Mouse (Mus musculus): Measurements from ENCODE around the gene Grk1. TPM values are rescaled to one million over a fixed set of nuclear protein-coding genes. Genes with fewer than 3 reads are reported as not detected.

The Grk1 gene
- not detected in 2 replicates for polyA plus RNA-seq (2014; fragmentation: Nextera tagmentation; extraction: Ambion mirVana)

DNA sequence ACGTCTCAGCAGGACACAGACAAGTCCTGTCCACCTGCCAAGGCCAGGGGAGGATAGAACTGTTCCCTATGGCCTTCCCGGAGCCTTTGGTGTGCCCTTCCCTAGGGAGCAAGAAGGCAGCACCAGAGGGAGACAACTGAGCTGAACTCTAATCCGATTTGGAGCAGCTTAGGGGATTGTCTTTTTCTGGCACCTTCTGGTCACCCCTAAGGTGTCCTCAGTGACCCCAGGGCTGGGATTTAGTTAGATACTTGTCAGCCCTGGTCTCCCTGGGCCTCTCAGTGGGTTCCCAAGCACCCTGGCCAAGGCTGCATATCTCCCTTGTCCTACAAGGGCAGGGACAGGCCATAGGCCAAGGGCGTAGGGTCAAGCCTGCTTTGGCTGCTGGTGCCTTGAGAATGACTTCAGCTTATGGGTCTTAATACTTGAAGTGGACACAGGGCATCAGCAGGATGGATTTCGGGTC is at the start of gene Grk1:
Grk1 (plus strand) TSS at position 416 of the 466 bp plus-strand sequence.
- Histone ChIP-seq H3K36me3 (ENCODE audit: control insufficient read depth, insufficient read depth, low read length) (no peaks in the 10 kb centered on the region), H3K4me2 (ENCODE audit: low read depth, low read length) (no peak within 1 kb of the TSS), H3K27me3 (replicated peaks; ENCODE audit: control insufficient read depth, insufficient read depth, low read length) (no peaks in the 10 kb centered on the region), H3K27ac (replicated peaks; ENCODE audit: low read depth, low read length) (no peak within 1 kb of the TSS), H3K4me1 (ENCODE audit: control insufficient read depth, insufficient read depth, low read length) (no peaks in the 10 kb centered on the region), H3K9me3 (ENCODE audit: control insufficient read depth, low read length) (no peaks in the 10 kb centered on the region), H3K9ac (ENCODE audit: low read depth, low read length) (no peak within 1 kb of the TSS), H3K4me3 (ENCODE audit: low read depth, low read length) (no peak within 1 kb of the TSS)
- WGBS = 83% methylated on average over 5 of the region's 5 CpGs
- ATAC-seq (ENCODE audit: low read depth) (no peak), DNase-seq (ENCODE audit: low spot score) (no peak)

DNA sequence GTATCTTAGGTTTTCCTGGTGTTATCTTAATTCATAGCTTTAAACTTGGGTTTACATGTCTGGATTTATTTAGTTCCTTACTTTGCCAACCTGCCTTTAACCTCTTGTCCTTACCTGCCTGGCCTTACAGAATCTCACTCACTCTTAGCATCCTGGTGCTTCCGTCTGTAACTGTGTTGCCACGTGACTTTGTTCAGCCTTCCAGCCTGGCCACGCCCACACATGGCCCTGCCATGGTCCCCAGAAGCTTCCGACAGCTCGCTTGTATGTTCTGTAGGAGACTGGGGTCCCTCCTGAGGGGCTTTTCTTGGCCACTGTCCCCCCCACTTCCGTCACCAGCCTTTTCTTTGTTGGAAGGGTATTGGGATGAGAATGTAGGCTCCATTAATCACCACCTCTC is 48.7 kb upstream of the Grk1 start:
- no peak overlapping the region for H3K9ac ChIP-seq (ENCODE audit: low read depth, low read length)
- no peak for ATAC-seq (ENCODE audit: low read depth)
- no peak for DNase-seq (ENCODE audit: low spot score)
- H3K4me3 ChIP-seq (ENCODE audit: low read depth, low read length) = no peak overlapping the region
- H3K4me2 ChIP-seq (ENCODE audit: low read depth, low read length) = no peak overlapping the region
- H3K36me3 ChIP-seq (ENCODE audit: control insufficient read depth, insufficient read depth, low read length) = peaks cover 98% of the 10 kb centered on the region
- no peaks in the 10 kb centered on the region for H3K9me3 ChIP-seq (ENCODE audit: control insufficient read depth, low read length)
- no peak overlapping the region for H3K27ac ChIP-seq (replicated peaks; ENCODE audit: low read depth, low read length)
- H3K27me3 ChIP-seq (replicated peaks; ENCODE audit: control insufficient read depth, insufficient read depth, low read length) = no peaks in the 10 kb centered on the region
- WGBS = 86% methylated on average over 6 of the region's 6 CpGs
- no peaks in the 10 kb centered on the region for H3K4me1 ChIP-seq (ENCODE audit: control insufficient read depth, insufficient read depth, low read length)

DNA sequence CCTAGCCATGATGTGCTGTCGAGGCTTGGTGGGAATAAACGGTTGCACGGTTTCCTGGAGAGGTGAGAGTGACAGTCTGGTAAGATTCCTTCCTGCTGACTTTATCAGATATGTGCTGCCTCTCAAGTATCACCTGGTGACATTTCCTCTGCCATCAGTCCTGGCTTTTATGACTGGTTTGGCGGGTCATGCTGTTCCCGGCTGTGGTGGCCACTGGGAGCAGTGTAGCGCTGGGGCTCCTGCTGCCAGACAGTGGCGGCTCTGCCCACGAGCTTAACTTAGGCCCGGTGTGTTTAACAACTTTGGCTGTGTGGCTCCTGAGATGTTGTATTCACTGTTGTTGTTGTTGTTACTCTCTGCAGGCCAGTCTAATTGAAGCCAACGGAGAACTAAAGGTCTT is 48.2 kb upstream of the Grk1 start:
- Histone ChIP-seq H3K9me3 (ENCODE audit: control insufficient read depth, low read length) (no peaks in the 10 kb centered on the region), H3K9ac (ENCODE audit: low read depth, low read length) (no peak overlapping the region), H3K4me2 (ENCODE audit: low read depth, low read length) (no peak overlapping the region), H3K36me3 (ENCODE audit: control insufficient read depth, insufficient read depth, low read length) (peaks cover 98% of the 10 kb centered on the region), H3K27ac (replicated peaks; ENCODE audit: low read depth, low read length) (no peak overlapping the region), H3K4me1 (ENCODE audit: control insufficient read depth, insufficient read depth, low read length) (no peaks in the 10 kb centered on the region), H3K27me3 (replicated peaks; ENCODE audit: control insufficient read depth, insufficient read depth, low read length) (no peaks in the 10 kb centered on the region), H3K4me3 (ENCODE audit: low read depth, low read length) (no peak overlapping the region)
- no peak for DNase-seq (ENCODE audit: low spot score)
- no peak for ATAC-seq (ENCODE audit: low read depth)
- 85% methylated on average over 10 of the region's 10 CpGs for WGBS

- H3K4me2 ChIP-seq (ENCODE audit: low read depth, low read length) = no peak overlapping the region
- WGBS = 81% methylated on average over 7 of the region's 7 CpGs
- no peaks in the 10 kb centered on the region for H3K27me3 ChIP-seq (replicated peaks; ENCODE audit: control insufficient read depth, insufficient read depth, low read length)
- H3K27ac ChIP-seq (replicated peaks; ENCODE audit: low read depth, low read length) = no peak overlapping the region
- H3K36me3 ChIP-seq (ENCODE audit: control insufficient read depth, insufficient read depth, low read length) = peaks cover 98% of the 10 kb centered on the region
- H3K9ac ChIP-seq (ENCODE audit: low read depth, low read length) = no peak overlapping the region
- ATAC-seq (ENCODE audit: low read depth) (no peak), DNase-seq (ENCODE audit: low spot score) (no peak)
- no peak overlapping the region for H3K4me3 ChIP-seq (ENCODE audit: low read depth, low read length)
- H3K4me1 ChIP-seq (ENCODE audit: control insufficient read depth, insufficient read depth, low read length) = no peaks in the 10 kb centered on the region
- no peaks in the 10 kb centered on the region for H3K9me3 ChIP-seq (ENCODE audit: control insufficient read depth, low read length)
Measured at GRCm38 (mm10) chr8:13360213-13360612, 44.7 kb upstream of the Grk1 start.

- no peak for ATAC-seq (ENCODE audit: low read depth)
- no peaks in the 10 kb centered on the region for H3K9me3 ChIP-seq (ENCODE audit: control insufficient read depth, low read length)
- H3K4me2 ChIP-seq (ENCODE audit: low read depth, low read length) = no peak overlapping the region
- no peak overlapping the region for H3K27ac ChIP-seq (replicated peaks; ENCODE audit: low read depth, low read length)
- H3K36me3 ChIP-seq (ENCODE audit: control insufficient read depth, insufficient read depth, low read length) = peaks cover 98% of the 10 kb centered on the region
- H3K4me1 ChIP-seq (ENCODE audit: control insufficient read depth, insufficient read depth, low read length) = no peaks in the 10 kb centered on the region
- no peak overlapping the region for H3K4me3 ChIP-seq (ENCODE audit: low read depth, low read length)
- WGBS = 93% methylated on average over 6 of the region's 6 CpGs
- H3K9ac ChIP-seq (ENCODE audit: low read depth, low read length) = no peak overlapping the region
- DNase-seq (ENCODE audit: low spot score) = no peak
- no peaks in the 10 kb centered on the region for H3K27me3 ChIP-seq (replicated peaks; ENCODE audit: control insufficient read depth, insufficient read depth, low read length)
Measured at GRCm38 (mm10) chr8:13361865-13362264, 43.0 kb upstream of the Grk1 start.

- H3K27ac ChIP-seq (replicated peaks; ENCODE audit: low read depth, low read length) = no peak overlapping the region
- no peaks in the 10 kb centered on the region for H3K9me3 ChIP-seq (ENCODE audit: control insufficient read depth, low read length)
- DNase-seq (ENCODE audit: low spot score) = no peak
- no peak overlapping the region for H3K4me2 ChIP-seq (ENCODE audit: low read depth, low read length)
- no peaks in the 10 kb centered on the region for H3K4me1 ChIP-seq (ENCODE audit: control insufficient read depth, insufficient read depth, low read length)
- WGBS = 87% methylated on average over 8 of the region's 8 CpGs
- no peak overlapping the region for H3K9ac ChIP-seq (ENCODE audit: low read depth, low read length)
- H3K27me3 ChIP-seq (replicated peaks; ENCODE audit: control insufficient read depth, insufficient read depth, low read length) = no peaks in the 10 kb centered on the region
- peaks cover 91% of the 10 kb centered on the region for H3K36me3 ChIP-seq (ENCODE audit: control insufficient read depth, insufficient read depth, low read length)
- 0 out of 2 replicates have a peak, but pooled peaks have one; percentile 23 for ATAC-seq (ENCODE audit: low read depth)
- no peak overlapping the region for H3K4me3 ChIP-seq (ENCODE audit: low read depth, low read length)
Measured at GRCm38 (mm10) chr8:13373151-13373662, 31.7 kb upstream of the Grk1 start.

- H3K36me3 ChIP-seq (ENCODE audit: control insufficient read depth, insufficient read depth, low read length) = peaks cover 28% of the 10 kb centered on the region
- no peak for ATAC-seq (ENCODE audit: low read depth)
Measured at GRCm38 (mm10) chr8:13381630-13382029, 23.3 kb upstream of the Grk1 start.

GRCm38 (mm10) chr8:13382536-13382935 is 22.3 kb upstream of the Grk1 start:
- DNase-seq (ENCODE audit: low spot score) (no peak), ATAC-seq (ENCODE audit: low read depth) (no peak)
- H3K9me3 ChIP-seq (ENCODE audit: control insufficient read depth, low read length) = no peaks in the 10 kb centered on the region
- H3K4me2 ChIP-seq (ENCODE audit: low read depth, low read length) = no peak overlapping the region
- no peak overlapping the region for H3K9ac ChIP-seq (ENCODE audit: low read depth, low read length)
- no peaks in the 10 kb centered on the region for H3K4me1 ChIP-seq (ENCODE audit: control insufficient read depth, insufficient read depth, low read length)
- 92% methylated on average over 3 of the region's 3 CpGs for WGBS
- peaks cover 21% of the 10 kb centered on the region for H3K36me3 ChIP-seq (ENCODE audit: control insufficient read depth, insufficient read depth, low read length)
- no peaks in the 10 kb centered on the region for H3K27me3 ChIP-seq (replicated peaks; ENCODE audit: control insufficient read depth, insufficient read depth, low read length)
- no peak overlapping the region for H3K4me3 ChIP-seq (ENCODE audit: low read depth, low read length)
- no peak overlapping the region for H3K27ac ChIP-seq (replicated peaks; ENCODE audit: low read depth, low read length)

More at GRCm38 (mm10) chr8:13381630-13382029, 23.3 kb upstream of the Grk1 start:
- WGBS = 86% methylated on average over 7 of the region's 7 CpGs
- no peak for DNase-seq (ENCODE audit: low spot score)
- Histone ChIP-seq H3K4me2 (ENCODE audit: low read depth, low read length) (no peak overlapping the region), H3K4me1 (ENCODE audit: control insufficient read depth, insufficient read depth, low read length) (no peaks in the 10 kb centered on the region), H3K9ac (ENCODE audit: low read depth, low read length) (no peak overlapping the region), H3K27ac (replicated peaks; ENCODE audit: low read depth, low read length) (no peak overlapping the region), H3K27me3 (replicated peaks; ENCODE audit: control insufficient read depth, insufficient read depth, low read length) (no peaks in the 10 kb centered on the region), H3K9me3 (ENCODE audit: control insufficient read depth, low read length) (no peaks in the 10 kb centered on the region), H3K4me3 (ENCODE audit: low read depth, low read length) (no peak overlapping the region)

GRCm38 (mm10) chr8:13382999-13383398 is 21.9 kb upstream of the Grk1 start:
- Histone ChIP-seq H3K4me3 (ENCODE audit: low read depth, low read length) (no peak overlapping the region), H3K27ac (replicated peaks; ENCODE audit: low read depth, low read length) (no peak overlapping the region), H3K4me1 (ENCODE audit: control insufficient read depth, insufficient read depth, low read length) (no peaks in the 10 kb centered on the region), H3K9me3 (ENCODE audit: control insufficient read depth, low read length) (no peaks in the 10 kb centered on the region), H3K9ac (ENCODE audit: low read depth, low read length) (no peak overlapping the region), H3K36me3 (ENCODE audit: control insufficient read depth, insufficient read depth, low read length) (peaks cover 18% of the 10 kb centered on the region), H3K27me3 (replicated peaks; ENCODE audit: control insufficient read depth, insufficient read depth, low read length) (no peaks in the 10 kb centered on the region), H3K4me2 (ENCODE audit: low read depth, low read length) (no peak overlapping the region)
- no peak for ATAC-seq (ENCODE audit: low read depth)
- 85% methylated on average over 4 of the region's 4 CpGs for WGBS
- no peak for DNase-seq (ENCODE audit: low spot score)
